Mouse (Mus musculus) ES-E14 (cell line): ENCODE results near the gene Pla2g15. TPM values are rescaled to one million over a fixed set of nuclear protein-coding genes. Genes with fewer than 3 reads are reported as not detected.

Experiments
- DNase-seq: peaks from one replicate; pipeline ENCODE4 v3.0.0-alpha.2; 2013; ENCODE audit warnings: low read depth, low spot score
- H3K27ac ChIP-seq: 2 replicates; pipeline ENCODE4 v1.5.1; 2012; ENCODE audit warnings: low read depth, mild to moderate bottlenecking, low read length, moderate library complexity, mixed read lengths; ENCODE audit not compliant: poor library complexity, insufficient read depth, severe bottlenecking
- H3K36me3 ChIP-seq: 2 replicates; pipeline ENCODE4 v1.6.1; 2012; ENCODE audit warnings: mild to moderate bottlenecking, low read length, moderate library complexity, mixed read lengths; ENCODE audit not compliant: control insufficient read depth, poor library complexity, insufficient read depth, severe bottlenecking
- H3K4me1 ChIP-seq, 2 experiments: fragments of 150-350 bp in 1 of 2; sonication (generic) in 1 of 2; 2 replicates each; pipeline ENCODE4 v1.6.1; 2012; ENCODE audit warnings: low read length in 2 of 2, mild to moderate bottlenecking in 1 of 2, mixed read lengths in 1 of 2; ENCODE audit not compliant: control insufficient read depth in 2 of 2, insufficient read depth in 2 of 2, poor library complexity in 1 of 2
- H3K4me3 ChIP-seq, 2 experiments: fragments of 150-350 bp in 1 of 2; sonication (generic) in 1 of 2; 2 replicates each; pipeline ENCODE4 v1.5.1; 2012; ENCODE audit warnings: low read length in 2 of 2, low read depth in 1 of 2, mild to moderate bottlenecking in 1 of 2, mixed read lengths in 1 of 2; ENCODE audit not compliant: insufficient read depth in 1 of 2, poor library complexity in 1 of 2, severe bottlenecking in 1 of 2
- H3K9ac ChIP-seq: 2 replicates; pipeline ENCODE4 v1.6.1; 2012; ENCODE audit warnings: low read depth, mild to moderate bottlenecking, low read length, mixed read lengths; ENCODE audit not compliant: poor library complexity, insufficient read depth, severe bottlenecking
- H3K9me3 ChIP-seq: fragments of 150-350 bp; sonication (generic); 2 replicates; pipeline ENCODE4 v1.6.1; 2012; ENCODE audit warnings: low read depth, mild to moderate bottlenecking, low read length; ENCODE audit not compliant: control insufficient read depth, insufficient read depth
- CHD2 ChIP-seq: IDR thresholded peaks from 2 replicates; pipeline ENCODE4 v1.6.1; 2014; ENCODE audit warnings: mild to moderate bottlenecking, low read depth, low read length, inconsistent platforms
- HCFC1 ChIP-seq: IDR thresholded peaks from 2 replicates; pipeline ENCODE4 v1.6.1; 2012; ENCODE audit warnings: low read length, inconsistent platforms, borderline replicate concordance; ENCODE audit not compliant: insufficient read depth
- MAFK ChIP-seq: IDR thresholded peaks from 2 replicates; pipeline ENCODE4 v1.6.1; 2014; ENCODE audit warnings: mild to moderate bottlenecking, low read depth, low read length, inconsistent platforms; ENCODE audit not compliant: insufficient read depth
- ZC3H11A ChIP-seq: IDR thresholded peaks from 2 replicates; pipeline ENCODE4 v1.6.1; 2012; ENCODE audit warnings: low read depth, mild to moderate bottlenecking, inconsistent platforms, low read length, borderline replicate concordance
- ZNF384 ChIP-seq: IDR thresholded peaks from 2 replicates; pipeline ENCODE4 v1.6.1; 2012; ENCODE audit warnings: low read depth, low read length, inconsistent platforms
- in situ Hi-C, 2 experiments: fragments of 600-800 bp; cut with MboI; formaldehyde crosslinking; loops; one replicate each; pipeline ENCODE4 v1.15.1; 2025; ENCODE audit warnings: low sequenced_read_pairs in 2 of 2, inconsistent platforms in 1 of 2; ENCODE audit not compliant: unreplicated experiment in 2 of 2
- total RNA-seq: library from RNA; depleted of rRNA; stranded (reverse); fragments of 300-350 nt; gene quantifications from 2 replicates; pipeline ENCODE4 v1.2.3, GENCODE M21; 2012

Gene Pla2g15
- total RNA-seq, 1 experiment = 26.0 TPM

- Histone ChIP-seq H3K9ac (no peak overlapping the region), H3K4me3 (no peak overlapping the region), H3K4me1 (no peaks in the 10 kb centered on the region), H3K36me3 (no peaks in the 10 kb centered on the region), H3K27ac (no peak overlapping the region), H3K9me3 (no peaks in the 10 kb centered on the region)
- no peak for DNase-seq
- in situ Hi-C loops = no loop called here
- TF ChIP-seq ZNF384 (no peak), CHD2 (no peak), HCFC1 (no peak)
These were observed 4.9 kb upstream of the Pla2g15 start for GRCm38 (mm10) chr8:106145331-106145730.

- DNase-seq = no peak
- Histone ChIP-seq H3K4me1 (peaks cover 0 to 2% of the 10 kb centered on the region in 2 experiments; a peak in 1 of 4 replicates), H3K9me3 (no peaks in the 10 kb centered on the region), H3K36me3 (no peaks in the 10 kb centered on the region), H3K4me3 (no peak overlapping the region), H3K9ac (no peak overlapping the region), H3K27ac (no peak overlapping the region)
- TF ChIP-seq MAFK (no peak), ZC3H11A (no peak), CHD2 (no peak), HCFC1 (no peak)
- in situ Hi-C loops = no loop called here
These were observed 4.2 kb upstream of the Pla2g15 start for GRCm38 (mm10) chr8:106146014-106146413.

- Histone ChIP-seq H3K9ac (no peak overlapping the region), H3K27ac (no peak overlapping the region), H3K4me3 (no peak overlapping the region), H3K36me3 (no peaks in the 10 kb centered on the region), H3K4me1 (peaks cover 0 to 3% of the 10 kb centered on the region in 2 experiments; a peak in 1 of 4 replicates), H3K9me3 (no peaks in the 10 kb centered on the region)
- in situ Hi-C loops = no loop called here
- TF ChIP-seq MAFK (0 out of 2 replicates have a peak, but pooled peaks have one; percentile 13), ZNF384 (no peak)
- no peak for DNase-seq
These were observed 2.2 kb upstream of the Pla2g15 start for GRCm38 (mm10) chr8:106147868-106148565.

- DNase-seq = no peak
- Histone ChIP-seq H3K27ac (no peak overlapping the region), H3K4me3 (no peak overlapping the region), H3K9ac (no peak overlapping the region), H3K4me1 (peaks cover 0 to 3% of the 10 kb centered on the region in 2 experiments; a peak in 1 of 4 replicates), H3K36me3 (no peaks in the 10 kb centered on the region), H3K9me3 (no peaks in the 10 kb centered on the region)
- in situ Hi-C loops = no loop called here
- TF ChIP-seq HCFC1 = no peak
- TF ChIP-seq ZNF384 = no peak
- TF ChIP-seq ZC3H11A = no peak
- TF ChIP-seq CHD2 = no peak
- TF ChIP-seq MAFK = no peak
These were observed 1.2 kb upstream of the Pla2g15 start for GRCm38 (mm10) chr8:106149025-106149424.

GRCm38 (mm10) chr8:106150653-106151000, 428 bp downstream of the Pla2g15 start:
- Histone ChIP-seq H3K36me3 (peaks cover 2% of the 10 kb centered on the region; the same call in 1 of the 2 replicates), H3K4me3 (peak overlapping the region; percentile 70 to 75), H3K9me3 (no peaks in the 10 kb centered on the region), H3K9ac (peak overlapping the region; percentile 68), H3K4me1 (peaks cover 0 to 3% of the 10 kb centered on the region in 2 experiments; a peak in 1 of 4 replicates), H3K27ac (no peak overlapping the region)
- in situ Hi-C loops = no loop called here
- no peak for DNase-seq
- TF ChIP-seq ZC3H11A (no peak), CHD2 (no peak), MAFK (no peak), HCFC1 (no peak), ZNF384 (no peak)
